Mouse (Mus musculus) liver, embryonic 15.5 days (tissue): ENCODE results near the gene Cnpy2. TPM values are rescaled to one million over a fixed set of nuclear protein-coding genes. Genes with fewer than 3 reads are reported as not detected.

Source experiments
- ATAC-seq: fragments of 200-750 bp; cut with Nextera tagmentation; 2 replicates; pipeline ENCODE4 v1.8.0; 2017; ENCODE audit warnings: moderate number of reproducible peaks, mild to moderate bottlenecking, moderate library complexity; ENCODE audit not compliant: insufficient read depth
- H3K27ac ChIP-seq: fragments of 300-500 bp; sonication (generic); replicated peaks from 2 replicates; pipeline ENCODE4 v1.5.1; 2015; ENCODE audit warnings: mild to moderate bottlenecking, inconsistent platforms
- H3K27me3 ChIP-seq: fragments of 300-500 bp; sonication (generic); 2 replicates; pipeline ENCODE4 v1.6.1; 2015; ENCODE audit warnings: mild to moderate bottlenecking, inconsistent platforms
- H3K36me3 ChIP-seq: fragments of 300-500 bp; sonication (generic); replicated peaks from 2 replicates; pipeline ENCODE4 v1.6.1; 2015; ENCODE audit warnings: moderate library complexity, mild to moderate bottlenecking, inconsistent platforms
- H3K4me1 ChIP-seq: fragments of 300-500 bp; sonication (generic); replicated peaks from 2 replicates; pipeline ENCODE4 v1.6.1; 2015; ENCODE audit warnings: inconsistent platforms
- H3K4me2 ChIP-seq: fragments of 300-500 bp; sonication (generic); 2 replicates; pipeline ENCODE4 v1.6.1; 2015; ENCODE audit warnings: moderate library complexity, mild to moderate bottlenecking, inconsistent platforms
- H3K4me3 ChIP-seq: fragments of 300-500 bp; sonication (generic); replicated peaks from 2 replicates; pipeline ENCODE4 v1.5.1; 2015; ENCODE audit warnings: mild to moderate bottlenecking, inconsistent platforms
- H3K9ac ChIP-seq: fragments of 300-500 bp; sonication (generic); 2 replicates; pipeline ENCODE4 v1.6.1; 2015; ENCODE audit warnings: moderate library complexity, mild to moderate bottlenecking, inconsistent platforms
- H3K9me3 ChIP-seq: fragments of 300-500 bp; sonication (generic); replicated peaks from 2 replicates; pipeline ENCODE4 v1.6.1; 2016; ENCODE audit warnings: inconsistent platforms
- WGBS: fragments of 180-500 bp; shearing (Covaris S2); methylation state at CpG from one replicate; pipeline ENCODE4 v1.1.7; 2015; ENCODE audit warnings: mixed read lengths; ENCODE audit not compliant: insufficient replicate concordance; 5-methylcytosine and 5-hydroxymethylcytosine counted together
- polyA plus RNA-seq: library from polyadenylated mRNA; unstranded; fragments of >200 nt; fragmentation: Nextera tagmentation; extraction: Ambion mirVana; gene quantifications from 2 replicates; pipeline ENCODE4 v1.2.1, GENCODE M21; 2015

Gene Cnpy2
- polyA plus RNA-seq, 1 experiment from 2014 or later: 85.8 TPM

DNA sequence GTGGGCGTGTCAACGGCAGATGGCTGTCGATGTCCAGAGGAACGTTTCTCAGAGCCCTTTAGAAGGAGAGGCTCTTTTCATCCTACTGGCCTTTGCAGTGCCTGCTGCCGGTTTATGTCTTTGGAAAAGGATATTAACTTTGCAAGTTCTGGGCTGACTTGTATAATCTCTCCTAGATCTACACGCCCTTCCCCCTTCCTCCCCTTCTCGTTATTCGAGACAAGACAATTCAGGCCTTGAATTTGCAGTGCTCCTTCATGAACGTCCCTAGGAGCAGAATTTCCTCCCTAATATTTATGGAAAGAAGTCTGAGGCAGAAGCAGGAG is 46.9 kb downstream of the Cnpy2 start:
- peak overlapping the region; percentile 72 for H3K9ac ChIP-seq
- H3K27me3 ChIP-seq: no peaks in the 10 kb centered on the region
- H3K4me3 ChIP-seq: peak overlapping the region; percentile 83
- H3K4me1 ChIP-seq: peaks cover 49% of the 10 kb centered on the region
- peak overlapping the region; percentile 92 for H3K27ac ChIP-seq
- H3K36me3 ChIP-seq: peaks cover 12% of the 10 kb centered on the region
- WGBS: 2% methylated on average over 9 of the region's 9 CpGs
- ATAC-seq: no peak
- H3K9me3 ChIP-seq: no peaks in the 10 kb centered on the region
- H3K4me2 ChIP-seq: peak overlapping the region; percentile 91

GRCm38 (mm10) chr10:128369599-128369998 is 47.3 kb downstream of the Cnpy2 start:
- H3K4me2 ChIP-seq: peak overlapping the region; percentile 91
- H3K9me3 ChIP-seq: no peaks in the 10 kb centered on the region
- peaks cover 49% of the 10 kb centered on the region for H3K4me1 ChIP-seq
- H3K36me3 ChIP-seq: peaks cover 10% of the 10 kb centered on the region
- H3K27me3 ChIP-seq: no peaks in the 10 kb centered on the region
- no peak for ATAC-seq
- H3K27ac ChIP-seq: peak overlapping the region; percentile 92
- 68% methylated on average over 6 of the region's 6 CpGs for WGBS
- H3K9ac ChIP-seq: peak overlapping the region; percentile 72
- peak overlapping the region; percentile 83 for H3K4me3 ChIP-seq

- Histone ChIP-seq H3K9ac (no peak overlapping the region), H3K4me3 (no peak overlapping the region), H3K27ac (no peak overlapping the region), H3K27me3 (no peaks in the 10 kb centered on the region), H3K9me3 (no peaks in the 10 kb centered on the region), H3K4me2 (no peak overlapping the region), H3K36me3 (peaks cover 7% of the 10 kb centered on the region), H3K4me1 (peaks cover 49% of the 10 kb centered on the region)
- no peak for ATAC-seq
- WGBS: 64% methylated on average over 6 of the region's 6 CpGs
These were observed 47.8 kb downstream of the Cnpy2 start for GRCm38 (mm10) chr10:128370021-128370420.

DNA sequence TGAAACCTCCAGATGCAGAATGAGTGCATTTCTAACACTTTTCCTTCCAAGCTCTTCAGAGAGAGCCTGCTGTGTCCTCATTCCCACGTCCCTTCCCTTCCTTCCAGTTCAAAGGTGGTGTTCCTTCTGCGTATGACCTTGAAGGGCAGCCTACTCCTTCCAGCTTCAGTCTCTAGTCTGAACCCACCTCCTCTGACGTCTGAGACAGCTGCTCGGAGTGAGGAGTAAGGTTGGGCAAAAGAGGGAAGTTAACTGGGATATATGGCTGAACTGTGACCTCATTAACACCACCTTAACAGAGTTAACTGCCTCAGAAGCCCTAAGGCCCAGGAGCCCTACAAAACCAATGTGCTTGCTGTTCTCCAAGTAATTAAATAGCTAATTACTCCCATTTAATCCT is 48.3 kb downstream of the Cnpy2 start:
- 59% methylated on average over 4 of the region's 4 CpGs for WGBS
- H3K27me3 ChIP-seq: no peaks in the 10 kb centered on the region
- no peak for ATAC-seq
- H3K4me3 ChIP-seq: no peak overlapping the region
- H3K4me2 ChIP-seq: no peak overlapping the region
- no peak overlapping the region; the same call in 1 of the 2 replicates for H3K27ac ChIP-seq
- no peak overlapping the region for H3K9ac ChIP-seq
- no peaks in the 10 kb centered on the region for H3K9me3 ChIP-seq
- H3K36me3 ChIP-seq: 0 out of 2 replicates have a peak, but pooled peaks cover under 1% of the 10 kb centered on the region
- H3K4me1 ChIP-seq: peaks cover 49% of the 10 kb centered on the region

GRCm38 (mm10) chr10:128372142-128372541 is 49.9 kb downstream of the Cnpy2 start:
- no peaks in the 10 kb centered on the region for H3K27me3 ChIP-seq
- WGBS: 67% methylated on average over 5 of the region's 5 CpGs

GRCm38 (mm10) chr10:128372989-128373748 is 50.9 kb downstream of the Cnpy2 start:
- no peak overlapping the region for H3K9ac ChIP-seq
- no peaks in the 10 kb centered on the region for H3K36me3 ChIP-seq
- ATAC-seq: no peak
- no peaks in the 10 kb centered on the region for H3K27me3 ChIP-seq
- H3K4me3 ChIP-seq: no peak overlapping the region
- no peak overlapping the region for H3K4me2 ChIP-seq
- peak overlapping the region; percentile 29; the same call in 1 of the 2 replicates for H3K27ac ChIP-seq
- H3K4me1 ChIP-seq: peaks cover 48% of the 10 kb centered on the region
- H3K9me3 ChIP-seq: no peaks in the 10 kb centered on the region
- WGBS: 47% methylated on average over 6 of the region's 6 CpGs

More at GRCm38 (mm10) chr10:128372142-128372541, 49.9 kb downstream of the Cnpy2 start:
- Histone ChIP-seq H3K36me3 (no peaks in the 10 kb centered on the region), H3K4me3 (no peak overlapping the region), H3K4me1 (peaks cover 48% of the 10 kb centered on the region), H3K4me2 (no peak overlapping the region), H3K9me3 (no peaks in the 10 kb centered on the region), H3K27ac (no peak overlapping the region), H3K9ac (no peak overlapping the region)
- no peak for ATAC-seq

DNA sequence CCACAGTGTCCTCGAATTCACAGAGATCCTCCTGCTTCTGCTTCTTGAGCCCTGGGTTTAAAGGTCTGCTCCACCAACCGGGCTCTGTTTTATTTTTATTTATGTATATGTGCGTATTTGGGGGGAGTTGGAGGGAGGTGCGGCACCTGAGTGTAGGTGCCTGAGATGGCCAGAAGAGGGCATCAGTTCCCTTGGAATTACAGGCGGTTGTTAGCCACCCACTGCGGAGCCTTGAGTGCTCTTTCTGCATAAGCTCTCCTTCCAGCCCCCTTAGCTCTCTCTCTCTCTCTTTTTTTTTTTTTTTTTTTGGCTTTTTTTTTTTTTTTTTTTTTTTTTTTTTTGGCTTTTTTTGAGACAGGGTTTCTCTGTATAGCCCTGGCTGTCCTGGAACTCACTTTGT is 52.1 kb downstream of the Cnpy2 start:
- Histone ChIP-seq H3K4me3 (no peak overlapping the region), H3K27me3 (no peaks in the 10 kb centered on the region), H3K27ac (no peak overlapping the region), H3K4me1 (peaks cover 51% of the 10 kb centered on the region), H3K36me3 (peaks cover 7% of the 10 kb centered on the region), H3K9me3 (no peaks in the 10 kb centered on the region), H3K4me2 (no peak overlapping the region), H3K9ac (no peak overlapping the region)
- 68% methylated on average over 6 of the region's 6 CpGs for WGBS
- no peak for ATAC-seq

DNA sequence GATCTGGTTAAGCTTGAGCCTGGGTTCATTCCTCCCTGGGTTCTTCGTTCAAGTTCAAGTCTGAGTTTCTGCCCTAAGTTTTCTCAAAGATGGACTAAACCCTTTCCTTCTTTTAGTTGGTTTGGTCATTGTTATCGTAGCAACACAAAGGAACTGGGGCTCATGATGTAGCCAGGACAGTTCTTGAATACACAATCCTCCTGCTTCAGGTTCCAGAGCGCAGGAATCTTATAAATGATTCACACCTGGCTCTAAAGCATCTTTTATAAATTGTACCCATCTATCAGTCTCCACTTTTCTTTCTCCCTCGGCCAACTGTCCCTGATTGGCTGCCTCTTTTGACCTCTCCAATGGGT is 53.8 kb downstream of the Cnpy2 start:
- H3K36me3 ChIP-seq: peaks cover 18% of the 10 kb centered on the region
- H3K27me3 ChIP-seq: no peaks in the 10 kb centered on the region
- H3K4me2 ChIP-seq: peak overlapping the region; percentile 98
- H3K4me3 ChIP-seq: peak overlapping the region; percentile 87
- H3K27ac ChIP-seq: peak overlapping the region; percentile 85
- no peaks in the 10 kb centered on the region for H3K9me3 ChIP-seq
- ATAC-seq: no peak
- peak overlapping the region; percentile 92 for H3K9ac ChIP-seq
- peaks cover 52% of the 10 kb centered on the region for H3K4me1 ChIP-seq
- WGBS: 47% methylated on average over 4 of the region's 4 CpGs

DNA sequence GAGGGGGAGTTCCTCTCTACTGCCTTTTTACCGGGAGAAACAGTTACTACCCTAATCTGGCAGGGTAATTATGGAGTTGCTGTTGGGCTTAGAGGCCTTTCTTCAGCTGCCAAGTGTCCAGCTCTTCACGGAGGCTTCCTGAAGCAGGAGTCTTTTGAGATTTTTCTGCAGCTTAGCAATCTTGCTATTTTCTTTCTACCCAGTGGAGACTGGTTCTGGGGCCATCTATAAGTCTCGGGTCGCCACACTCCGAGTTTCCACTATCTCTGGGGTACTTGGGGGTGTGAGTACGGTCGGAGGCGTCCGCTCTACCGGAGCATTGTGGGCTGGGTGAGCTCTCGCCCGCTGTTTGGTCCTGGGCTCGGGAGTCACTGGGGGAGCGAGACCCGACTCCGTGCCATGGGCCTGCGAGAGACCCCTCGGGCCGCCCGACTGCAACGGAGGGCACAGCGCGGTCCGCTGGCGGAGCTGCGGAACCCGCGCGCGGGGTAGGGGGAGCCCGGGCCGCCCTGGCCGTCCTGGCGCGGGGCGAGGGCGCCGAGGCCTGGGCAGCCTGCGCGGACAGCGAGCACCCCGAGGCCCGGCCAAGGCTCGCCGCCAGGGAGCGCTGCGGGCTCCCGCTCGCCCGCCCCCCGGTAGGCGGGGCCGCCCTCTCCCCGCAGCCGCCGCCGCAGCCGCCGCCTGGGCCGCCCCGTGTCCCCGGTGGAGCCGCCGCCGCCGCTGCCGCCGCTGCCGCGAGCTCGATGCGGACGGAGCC is 54.4 kb downstream of the Cnpy2 start, which contains the start of gene Ankrd52:
Gene Ankrd52, plus strand, starts transcription at position 661 of the 757 bp plus-strand sequence.
- Histone ChIP-seq H3K36me3 (peaks cover 22% of the 10 kb centered on the region), H3K4me1 (peaks cover 52% of the 10 kb centered on the region), H3K9ac (peak within 1 kb of the TSS; percentile 92), H3K4me2 (peak within 1 kb of the TSS; percentile 98), H3K9me3 (no peaks in the 10 kb centered on the region), H3K27ac (peak within 1 kb of the TSS; percentile 85), H3K27me3 (no peaks in the 10 kb centered on the region), H3K4me3 (peak within 1 kb of the TSS; percentile 87)
- 1% methylated on average over 61 of the region's 73 CpGs for WGBS
- ATAC-seq: peak; percentile 93
